Mouse (Mus musculus) erythroblast, embryonic 14.5 days (primary cell): Measurements from ENCODE around the gene Vtn.

Source experiments
- GATA1 ChIP-seq: IDR thresholded peaks from 2 replicates; pipeline ENCODE4 v1.6.1; 2012; ENCODE audit warnings: low read length, inconsistent platforms, mixed read lengths
- TAL1 ChIP-seq: IDR thresholded peaks from 3 replicates; pipeline ENCODE4 v1.6.1; 2012; ENCODE audit warnings: low read length, inconsistent platforms, mixed read lengths

- TF ChIP-seq GATA1: no peak
- no peak for TF ChIP-seq TAL1
These were observed 20.0 kb downstream of the Vtn start for GRCm38 (mm10) chr11:78518931-78519330.
